Mouse (Mus musculus) kidney, embryonic 16.5 days (tissue): ENCODE measurements at regions not wholly inside any gene's neighbourhood (a gene's known extent, or its start where the extent isn't known, plus 50 kb on each side); places are given as distances from the start of the nearest gene placed in this dataset.

ENCODE experiments used
- ATAC-seq: fragments of 200-750 bp; cut with Nextera tagmentation; 2 replicates; pipeline ENCODE4 v1.8.0; 2017; ENCODE audit warnings: moderate TSS enrichment; ENCODE audit not compliant: low FRiP score, low TSS enrichment
- H3K27ac ChIP-seq: fragments of 300-500 bp; sonication (generic); 2 replicates; pipeline ENCODE4 v1.5.1; 2014; ENCODE audit warnings: low read length
- H3K27me3 ChIP-seq: fragments of 300-500 bp; sonication (generic); 2 replicates; pipeline ENCODE4 v1.6.1; 2014; ENCODE audit warnings: low read length, control low read depth, mixed read lengths; ENCODE audit not compliant: insufficient read depth
- H3K36me3 ChIP-seq: fragments of 300-500 bp; sonication (generic); 2 replicates; pipeline ENCODE4 v1.6.1; 2014; ENCODE audit warnings: low read length, control low read depth, mixed read lengths; ENCODE audit not compliant: insufficient read depth
- H3K4me1 ChIP-seq: fragments of 300-500 bp; sonication (generic); 2 replicates; pipeline ENCODE4 v1.6.1; 2014; ENCODE audit warnings: low read length, control low read depth, mixed read lengths; ENCODE audit not compliant: insufficient read depth
- H3K4me2 ChIP-seq: fragments of 300-500 bp; sonication (generic); replicated peaks from 2 replicates; pipeline ENCODE4 v1.6.1; 2014; ENCODE audit warnings: low read depth, low read length
- H3K4me3 ChIP-seq: fragments of 300-500 bp; sonication (generic); 2 replicates; pipeline ENCODE4 v1.5.1; 2014; ENCODE audit warnings: mild to moderate bottlenecking, low read length
- H3K9ac ChIP-seq: fragments of 300-500 bp; sonication (generic); replicated peaks from 2 replicates; pipeline ENCODE4 v1.6.1; 2014; ENCODE audit warnings: low read length
- H3K9me3 ChIP-seq: fragments of 300-500 bp; sonication (generic); 2 replicates; pipeline ENCODE4 v1.6.1; 2016; ENCODE audit warnings: low read length, control low read depth
- WGBS: fragments of 180-500 bp; shearing (Covaris S2); extraction: QIAGEN DNeasy Blood & Tissue Kit; methylation state at CpG from one replicate; pipeline ENCODE4 v1.1.7; 2014; 5-methylcytosine and 5-hydroxymethylcytosine counted together

GRCm38 (mm10) chr17:4429036-4429435, 565.1 kb upstream of the Arid1b start:
- Histone ChIP-seq H3K9ac (no peak overlapping the region), H3K27ac (no peak overlapping the region), H3K4me2 (no peak overlapping the region), H3K27me3 (no peaks in the 10 kb centered on the region), H3K36me3 (no peaks in the 10 kb centered on the region), H3K4me3 (no peak overlapping the region), H3K9me3 (0 out of 2 replicates have a peak, but pooled peaks cover 2% of the 10 kb centered on the region), H3K4me1 (no peaks in the 10 kb centered on the region)
- WGBS, result 75% methylated on average over 2 of the region's 2 CpGs
- ATAC-seq, result no peak

DNA sequence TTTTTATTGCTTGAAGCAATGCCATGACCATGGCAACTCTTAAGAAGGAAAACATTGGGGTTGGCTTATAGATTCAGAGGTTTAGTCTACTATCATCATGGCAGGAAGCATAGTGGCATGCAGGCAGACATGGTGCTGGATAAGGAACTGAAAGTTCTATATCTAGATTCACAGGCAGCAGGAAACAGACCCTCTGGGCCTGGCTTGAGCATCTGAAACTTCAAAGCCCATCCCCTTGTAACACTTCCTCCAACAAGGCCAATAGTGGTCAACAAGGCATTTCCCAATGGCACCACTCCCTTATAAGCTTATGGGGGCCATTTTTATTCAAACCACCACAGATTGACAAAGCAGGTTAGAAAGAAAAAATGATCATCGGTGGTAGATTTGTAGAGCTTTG, 548.5 kb upstream of the Arid1b start:
- no peak overlapping the region for H3K9ac ChIP-seq
- no peak overlapping the region for H3K4me2 ChIP-seq
- no peaks in the 10 kb centered on the region for H3K9me3 ChIP-seq
- no peaks in the 10 kb centered on the region for H3K27me3 ChIP-seq
- no peaks in the 10 kb centered on the region for H3K36me3 ChIP-seq
- no peak overlapping the region for H3K4me3 ChIP-seq
- no peak for ATAC-seq
- no peaks in the 10 kb centered on the region for H3K4me1 ChIP-seq
- WGBS, result 92% methylated on average over 1 of the region's 1 CpGs
- H3K27ac ChIP-seq, result no peak overlapping the region

DNA sequence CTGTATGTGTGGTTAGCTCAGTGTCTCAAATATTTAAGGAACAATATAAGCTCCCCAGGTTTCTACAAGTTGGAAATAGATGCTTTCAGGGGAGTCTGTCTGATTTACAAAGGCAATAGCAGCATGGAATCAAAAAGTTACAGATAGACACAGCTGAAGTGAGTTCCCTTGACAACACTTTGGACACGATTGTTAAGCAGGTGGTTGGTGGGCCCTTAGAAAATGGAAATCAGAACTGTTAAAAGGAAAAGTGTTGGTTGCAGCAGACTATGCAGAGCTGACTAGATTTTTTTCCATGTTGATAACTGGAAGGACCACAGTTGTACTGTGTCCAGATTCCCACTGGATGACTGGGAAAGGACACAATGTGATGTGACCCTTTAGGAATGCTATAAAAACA, 536.6 kb upstream of the Arid1b start:
- no peak for ATAC-seq
- H3K36me3 ChIP-seq, result no peaks in the 10 kb centered on the region
- no peaks in the 10 kb centered on the region for H3K9me3 ChIP-seq
- 79% methylated on average over 1 of the region's 1 CpGs for WGBS
- H3K27me3 ChIP-seq, result no peaks in the 10 kb centered on the region
- H3K4me2 ChIP-seq, result no peak overlapping the region
- no peak overlapping the region for H3K27ac ChIP-seq
- no peak overlapping the region for H3K9ac ChIP-seq
- no peak overlapping the region for H3K4me3 ChIP-seq
- H3K4me1 ChIP-seq, result no peaks in the 10 kb centered on the region

- no peaks in the 10 kb centered on the region for H3K27me3 ChIP-seq
- H3K4me2 ChIP-seq, result no peak overlapping the region
- no peak for ATAC-seq
- H3K36me3 ChIP-seq, result no peaks in the 10 kb centered on the region
- H3K9me3 ChIP-seq, result no peaks in the 10 kb centered on the region
- no peak overlapping the region for H3K9ac ChIP-seq
- H3K27ac ChIP-seq, result no peak overlapping the region
- H3K4me1 ChIP-seq, result peaks cover 3% of the 10 kb centered on the region; the same call in 1 of the 2 replicates
- no peak overlapping the region for H3K4me3 ChIP-seq
- 83% methylated on average over 2 of the region's 2 CpGs for WGBS
Observed at GRCm38 (mm10) chr17:4461541-4461940, 532.6 kb upstream of the Arid1b start.

GRCm38 (mm10) chr17:4464286-4464880, 529.7 kb upstream of the Arid1b start:
- no peak for ATAC-seq
- 67% methylated on average over 2 of the region's 2 CpGs for WGBS
- no peaks in the 10 kb centered on the region for H3K9me3 ChIP-seq
- no peak overlapping the region for H3K9ac ChIP-seq
- no peak overlapping the region for H3K27ac ChIP-seq
- H3K27me3 ChIP-seq, result no peaks in the 10 kb centered on the region
- no peaks in the 10 kb centered on the region for H3K36me3 ChIP-seq
- H3K4me2 ChIP-seq, result no peak overlapping the region
- peaks cover 3% of the 10 kb centered on the region; the same call in 1 of the 2 replicates for H3K4me1 ChIP-seq
- no peak overlapping the region for H3K4me3 ChIP-seq

DNA sequence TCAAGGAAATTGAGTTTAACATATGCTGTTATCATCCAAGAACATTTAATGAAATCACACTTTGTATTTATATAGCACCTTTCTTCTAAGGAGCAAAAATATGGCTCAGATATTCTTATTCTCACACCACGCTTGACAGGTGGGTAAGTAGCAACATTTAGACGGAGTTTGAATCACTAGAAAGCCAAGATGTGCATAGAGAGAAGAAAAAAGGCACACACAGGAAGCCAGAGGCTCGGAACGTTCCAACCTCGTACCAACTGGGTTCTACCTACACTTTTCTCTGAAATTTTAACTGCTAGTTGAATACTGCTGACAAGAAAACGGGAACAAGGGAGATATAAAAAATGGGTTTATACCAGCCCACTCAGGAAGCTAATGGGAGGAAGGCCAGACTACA, 528.4 kb upstream of the Arid1b start:
- Histone ChIP-seq H3K27me3 (no peaks in the 10 kb centered on the region), H3K4me1 (peaks cover 3% of the 10 kb centered on the region; the same call in 1 of the 2 replicates)

DNA sequence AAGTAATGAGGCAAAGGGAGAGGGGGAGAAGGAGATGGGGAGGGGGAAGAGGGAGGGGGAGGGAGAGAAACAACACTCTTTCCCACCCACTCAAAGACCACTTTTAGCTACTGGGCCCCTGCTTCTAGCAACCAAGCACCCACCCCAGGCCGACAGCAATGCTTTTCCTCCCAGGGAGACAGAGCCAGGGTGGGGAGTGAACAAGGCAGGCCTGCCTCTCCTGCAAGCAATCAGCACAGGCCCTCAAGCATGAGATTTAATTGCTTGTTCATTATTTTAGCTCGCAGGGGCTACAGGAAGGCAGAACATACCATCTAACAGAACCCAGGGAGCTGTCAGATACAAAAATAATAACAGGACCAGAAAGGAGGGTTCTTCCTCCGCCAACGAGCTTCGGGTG, 521.7 kb upstream of the Arid1b start:
- H3K4me3 ChIP-seq, result no peak overlapping the region
- no peaks in the 10 kb centered on the region for H3K36me3 ChIP-seq
- no peak overlapping the region for H3K9ac ChIP-seq
- H3K9me3 ChIP-seq, result no peaks in the 10 kb centered on the region
- WGBS, result 53% methylated on average over 5 of the region's 5 CpGs
- H3K27me3 ChIP-seq, result no peaks in the 10 kb centered on the region
- no peak overlapping the region for H3K4me2 ChIP-seq
- no peaks in the 10 kb centered on the region for H3K4me1 ChIP-seq
- H3K27ac ChIP-seq, result no peak overlapping the region
- ATAC-seq, result no peak

More for the DNA sequence above, 528.4 kb upstream of the Arid1b start:
- no peaks in the 10 kb centered on the region for H3K36me3 ChIP-seq
- H3K4me2 ChIP-seq, result no peak overlapping the region
- no peaks in the 10 kb centered on the region for H3K9me3 ChIP-seq
- no peak overlapping the region for H3K9ac ChIP-seq
- WGBS, result 87% methylated on average over 6 of the region's 6 CpGs
- H3K4me3 ChIP-seq, result no peak overlapping the region
- no peak overlapping the region for H3K27ac ChIP-seq
- no peak for ATAC-seq

DNA sequence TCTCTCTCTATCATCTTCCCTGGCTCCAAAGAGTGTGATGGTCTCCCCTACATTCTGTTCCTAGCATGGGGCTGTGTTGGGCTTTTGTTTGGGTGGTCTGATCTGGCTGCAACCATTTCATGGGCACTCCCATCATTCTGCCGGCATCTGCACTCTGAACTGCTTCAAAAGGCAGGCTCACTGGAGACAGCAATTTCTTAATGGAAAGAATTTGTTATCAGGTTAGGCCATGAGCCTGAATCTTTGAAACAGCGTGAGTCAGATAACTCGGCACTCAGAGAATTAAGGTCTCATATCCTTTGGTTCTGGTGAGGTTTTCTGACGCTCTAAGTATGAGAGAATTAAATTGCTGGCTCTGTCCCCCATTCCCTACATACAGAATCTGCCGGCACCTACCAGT, 519.8 kb upstream of the Arid1b start:
- H3K4me2 ChIP-seq, result no peak overlapping the region
- H3K9ac ChIP-seq, result no peak overlapping the region
- no peaks in the 10 kb centered on the region for H3K9me3 ChIP-seq
- ATAC-seq, result no peak
- H3K4me3 ChIP-seq, result no peak overlapping the region
- H3K27ac ChIP-seq, result no peak overlapping the region
- no peaks in the 10 kb centered on the region for H3K36me3 ChIP-seq
- no peaks in the 10 kb centered on the region for H3K27me3 ChIP-seq
- no peaks in the 10 kb centered on the region for H3K4me1 ChIP-seq
- 85% methylated on average over 5 of the region's 5 CpGs for WGBS

- H3K4me2 ChIP-seq, result no peak overlapping the region
- ATAC-seq, result no peak
- no peak overlapping the region for H3K27ac ChIP-seq
- H3K9me3 ChIP-seq, result no peaks in the 10 kb centered on the region
- 88% methylated on average over 3 of the region's 3 CpGs for WGBS
- no peak overlapping the region for H3K9ac ChIP-seq
- H3K4me3 ChIP-seq, result no peak overlapping the region
- H3K27me3 ChIP-seq, result no peaks in the 10 kb centered on the region
- H3K4me1 ChIP-seq, result no peaks in the 10 kb centered on the region
- no peaks in the 10 kb centered on the region for H3K36me3 ChIP-seq
Observed at GRCm38 (mm10) chr17:4475665-4476064, 518.5 kb upstream of the Arid1b start.

- H3K36me3 ChIP-seq, result no peaks in the 10 kb centered on the region
- no peak overlapping the region for H3K9ac ChIP-seq
- H3K4me3 ChIP-seq, result no peak overlapping the region
- H3K9me3 ChIP-seq, result 0 out of 2 replicates have a peak, but pooled peaks cover 3% of the 10 kb centered on the region
- no peaks in the 10 kb centered on the region for H3K27me3 ChIP-seq
- H3K27ac ChIP-seq, result no peak overlapping the region
- peaks cover 16% of the 10 kb centered on the region for H3K4me1 ChIP-seq
- no peak overlapping the region for H3K4me2 ChIP-seq
- no peak for ATAC-seq
- 97% methylated on average over 2 of the region's 2 CpGs for WGBS
Observed at GRCm38 (mm10) chr17:4494392-4494791, 499.7 kb upstream of the Arid1b start.
